Mouse (Mus musculus): Measurements from ENCODE around the gene Pgf. TPM values are rescaled to one million over a fixed set of nuclear protein-coding genes. Genes with fewer than 3 reads are reported as not detected.

Gene Pgf
- polyA plus RNA-seq, 1 experiment, result 5.8 TPM

GRCm38 (mm10) chr12:85176846-85177523 is 605 bp downstream of the Pgf start:
- Histone ChIP-seq H3K4me1 (ENCODE audit: control insufficient read depth, insufficient read depth, low read length) (no peaks in the 10 kb centered on the region), H3K4me3 (ENCODE audit: low read depth, low read length) (peak overlapping the region; percentile 22), H3K9me3 (replicated peaks; ENCODE audit: control insufficient read depth, insufficient read depth, low read length, poor library complexity, severe bottlenecking) (no peaks in the 10 kb centered on the region), H3K27me3 (ENCODE audit: control insufficient read depth, insufficient read depth, low read length, poor library complexity, severe bottlenecking) (no peaks in the 10 kb centered on the region), H3K36me3 (ENCODE audit: control insufficient read depth, insufficient read depth, low read length, poor library complexity, severe bottlenecking) (no peaks in the 10 kb centered on the region), H3K9ac (ENCODE audit: low read depth, poor library complexity, severe bottlenecking) (no peak overlapping the region), H3K27ac (ENCODE audit: insufficient read depth, low read length) (no peak overlapping the region)
- TF ChIP-seq CTCF (IDR thresholded peaks at IDR 0.05; ENCODE audit: low read depth, low read length), result no peak
- TF ChIP-seq POLR2A (IDR thresholded peaks at IDR 0.05; ENCODE audit: insufficient read depth, low read length), result no peak
- TF ChIP-seq EP300 (IDR thresholded peaks at IDR 0.05; ENCODE audit: insufficient read depth, low read depth, low read length), result no peak

GRCm38 (mm10) chr12:85175926-85176845 is 1.4 kb downstream of the Pgf start:
- H3K4me3 ChIP-seq (ENCODE audit: low read depth, low read length), result no peak overlapping the region
- no peaks in the 10 kb centered on the region for H3K4me1 ChIP-seq (ENCODE audit: control insufficient read depth, insufficient read depth, low read length)
- no peak for TF ChIP-seq EP300 (IDR thresholded peaks at IDR 0.05; ENCODE audit: insufficient read depth, low read depth, low read length)
- no peak for TF ChIP-seq CTCF (IDR thresholded peaks at IDR 0.05; ENCODE audit: low read depth, low read length)
- TF ChIP-seq POLR2A (IDR thresholded peaks at IDR 0.05; ENCODE audit: insufficient read depth, low read length), result no peak
- no peak overlapping the region for H3K27ac ChIP-seq (ENCODE audit: insufficient read depth, low read length)
- no peak overlapping the region for H3K9ac ChIP-seq (ENCODE audit: low read depth, poor library complexity, severe bottlenecking)
- H3K27me3 ChIP-seq (ENCODE audit: control insufficient read depth, insufficient read depth, low read length, poor library complexity, severe bottlenecking), result no peaks in the 10 kb centered on the region
- H3K36me3 ChIP-seq (ENCODE audit: control insufficient read depth, insufficient read depth, low read length, poor library complexity, severe bottlenecking), result no peaks in the 10 kb centered on the region
- no peaks in the 10 kb centered on the region for H3K9me3 ChIP-seq (replicated peaks; ENCODE audit: control insufficient read depth, insufficient read depth, low read length, poor library complexity, severe bottlenecking)

GRCm38 (mm10) chr12:85175087-85175675 is 2.4 kb downstream of the Pgf start:
- no peak overlapping the region for H3K27ac ChIP-seq (ENCODE audit: insufficient read depth, low read length)

GRCm38 (mm10) chr12:85174016-85174415 is 3.6 kb downstream of the Pgf start:
- Histone ChIP-seq H3K9ac (ENCODE audit: low read depth, poor library complexity, severe bottlenecking) (no peak overlapping the region), H3K4me1 (ENCODE audit: control insufficient read depth, insufficient read depth, low read length) (no peaks in the 10 kb centered on the region), H3K9me3 (replicated peaks; ENCODE audit: control insufficient read depth, insufficient read depth, low read length, poor library complexity, severe bottlenecking) (no peaks in the 10 kb centered on the region), H3K27me3 (ENCODE audit: control insufficient read depth, insufficient read depth, low read length, poor library complexity, severe bottlenecking) (no peaks in the 10 kb centered on the region), H3K27ac (ENCODE audit: insufficient read depth, low read length) (no peak overlapping the region), H3K4me3 (ENCODE audit: low read depth, low read length) (no peak overlapping the region), H3K36me3 (ENCODE audit: control insufficient read depth, insufficient read depth, low read length, poor library complexity, severe bottlenecking) (no peaks in the 10 kb centered on the region)
- TF ChIP-seq EP300 (IDR thresholded peaks at IDR 0.05; ENCODE audit: insufficient read depth, low read depth, low read length) (no peak), CTCF (IDR thresholded peaks at IDR 0.05; ENCODE audit: low read depth, low read length) (no peak), POLR2A (IDR thresholded peaks at IDR 0.05; ENCODE audit: insufficient read depth, low read length) (no peak)

More at GRCm38 (mm10) chr12:85175087-85175675, 2.4 kb downstream of the Pgf start:
- Histone ChIP-seq H3K4me1 (ENCODE audit: control insufficient read depth, insufficient read depth, low read length) (no peaks in the 10 kb centered on the region), H3K27me3 (ENCODE audit: control insufficient read depth, insufficient read depth, low read length, poor library complexity, severe bottlenecking) (no peaks in the 10 kb centered on the region), H3K9me3 (replicated peaks; ENCODE audit: control insufficient read depth, insufficient read depth, low read length, poor library complexity, severe bottlenecking) (no peaks in the 10 kb centered on the region), H3K36me3 (ENCODE audit: control insufficient read depth, insufficient read depth, low read length, poor library complexity, severe bottlenecking) (no peaks in the 10 kb centered on the region), H3K4me3 (ENCODE audit: low read depth, low read length) (no peak overlapping the region), H3K9ac (ENCODE audit: low read depth, poor library complexity, severe bottlenecking) (no peak overlapping the region)
- TF ChIP-seq EP300 (IDR thresholded peaks at IDR 0.05; ENCODE audit: insufficient read depth, low read depth, low read length) (no peak), CTCF (IDR thresholded peaks at IDR 0.05; ENCODE audit: low read depth, low read length) (no peak)

GRCm38 (mm10) chr12:85170948-85171307 is 6.7 kb downstream of the Pgf start:
- H3K27ac ChIP-seq (ENCODE audit: insufficient read depth, low read length), result no peak overlapping the region
- H3K36me3 ChIP-seq (ENCODE audit: control insufficient read depth, insufficient read depth, low read length, poor library complexity, severe bottlenecking), result no peaks in the 10 kb centered on the region
- no peak overlapping the region for H3K4me3 ChIP-seq (ENCODE audit: low read depth, low read length)
- H3K27me3 ChIP-seq (ENCODE audit: control insufficient read depth, insufficient read depth, low read length, poor library complexity, severe bottlenecking), result no peaks in the 10 kb centered on the region
- no peaks in the 10 kb centered on the region for H3K9me3 ChIP-seq (replicated peaks; ENCODE audit: control insufficient read depth, insufficient read depth, low read length, poor library complexity, severe bottlenecking)
- H3K4me1 ChIP-seq (ENCODE audit: control insufficient read depth, insufficient read depth, low read length), result no peaks in the 10 kb centered on the region
- no peak for TF ChIP-seq EP300 (IDR thresholded peaks at IDR 0.05; ENCODE audit: insufficient read depth, low read depth, low read length)
- no peak for TF ChIP-seq CTCF (IDR thresholded peaks at IDR 0.05; ENCODE audit: low read depth, low read length)
- TF ChIP-seq POLR2A (IDR thresholded peaks at IDR 0.05; ENCODE audit: insufficient read depth, low read length), result no peak
- H3K9ac ChIP-seq (ENCODE audit: low read depth, poor library complexity, severe bottlenecking), result no peak overlapping the region

Measured in ES-Bruce4 (cell line).